Mouse (Mus musculus): ENCODE results near the gene Itga11.

- TF ChIP-seq TAL1 (IDR thresholded peaks at IDR 0.05; ENCODE audit: low read length) = no peak
- TF ChIP-seq GATA1 (IDR thresholded peaks at IDR 0.05; ENCODE audit: low read length) = no peak
Measured at GRCm38 (mm10) chr9:62819494-62819893, 141.9 kb downstream of the Itga11 start.

Measured in erythroblast, embryonic 14.5 days (primary cell).